Mouse (Mus musculus) brain, embryonic 14.5 days (tissue): ENCODE measurements at regions not wholly inside any gene's neighbourhood (a gene's known extent, or its start where the extent isn't known, plus 50 kb on each side); places are given as distances from the start of the nearest gene placed in this dataset.

Source experiments
- CTCF ChIP-seq: fragments of 200-500 bp; IDR thresholded peaks from 2 replicates; pipeline ENCODE4 v1.5.1; 2012; ENCODE audit warnings: inconsistent platforms, mild to moderate bottlenecking, moderate library complexity, borderline replicate concordance; ENCODE audit not compliant: insufficient read depth, insufficient read length; ENCODE audit errors: extremely low read depth
- POLR2A ChIP-seq: fragments of 200-500 bp; IDR thresholded peaks from 2 replicates; pipeline ENCODE4 v1.6.1; 2012; ENCODE audit warnings: mild to moderate bottlenecking, inconsistent platforms, borderline replicate concordance; ENCODE audit not compliant: poor library complexity, insufficient read depth, insufficient read length, severe bottlenecking; ENCODE audit errors: extremely low read depth

- TF ChIP-seq POLR2A (no peak), CTCF (no peak)
Measured at GRCm38 (mm10) chrX:67283908-67284307, 409.5 kb downstream of the Gm1140 start.
